Mouse (Mus musculus): ENCODE measurements around the gene Dclk2. TPM values are rescaled to one million over a fixed set of nuclear protein-coding genes. Genes with fewer than 3 reads are reported as not detected.

The Dclk2 gene
- total and polyA plus RNA-seq, 3 experiments: under 0.01 to 0.17 TPM; not detected in 1

DNA sequence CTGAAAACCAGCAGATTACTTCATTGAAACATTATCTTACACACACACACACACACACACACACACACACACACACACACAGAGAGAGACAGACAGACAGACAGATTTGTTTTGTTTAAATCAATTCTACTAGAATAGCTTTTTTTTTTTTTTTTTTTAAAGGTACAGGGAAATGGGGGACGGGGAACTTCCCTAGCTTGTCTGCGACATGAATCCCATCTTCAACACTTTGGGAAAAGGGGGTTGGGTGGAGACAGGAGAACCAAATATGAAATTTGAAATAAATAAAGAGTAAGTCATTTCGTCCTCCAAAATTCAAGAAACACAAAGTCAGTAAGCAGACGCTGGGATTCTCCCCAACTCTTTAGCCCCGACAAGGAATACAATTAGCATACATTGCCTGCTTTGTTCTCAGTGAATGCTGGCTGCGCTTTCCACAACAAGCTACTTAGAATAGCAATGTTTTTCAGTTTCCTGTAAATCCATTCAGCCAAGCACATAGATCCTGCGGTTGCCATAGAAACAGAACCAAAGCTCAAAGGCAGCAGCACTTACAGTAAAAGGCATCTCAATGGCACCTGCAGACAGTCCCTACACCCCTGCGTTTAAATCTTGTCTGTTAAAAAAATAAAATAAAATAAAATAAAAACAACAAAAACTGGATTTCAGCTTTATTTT is 75.7 kb downstream of the Dclk2 start:
- Histone ChIP-seq H3K9ac (ENCODE audit: control insufficient read depth, low read depth, low read length, poor library complexity, severe bottlenecking) (no peak overlapping the region), H3K36me3 (ENCODE audit: control insufficient read depth in 1 of 2, insufficient read depth in 2 of 2, low read length in 2 of 2) (no peaks in the 10 kb centered on the region), H3K4me1 (ENCODE audit: control insufficient read depth in 1 of 2, insufficient read depth in 2 of 2, low read length in 2 of 2) (no peaks in the 10 kb centered on the region), H3K27ac (ENCODE audit: control insufficient read depth, low read depth, low read length) (no peak overlapping the region), H3K4me3 (ENCODE audit: control insufficient read depth in 1 of 2, insufficient read depth in 1 of 2, low read depth in 2 of 2, low read length in 2 of 2) (no peak overlapping the region), H3K9me3 (replicated peaks; ENCODE audit: insufficient read depth, low read length) (no peaks in the 10 kb centered on the region), H3K27me3 (ENCODE audit: control insufficient read depth in 1 of 2, insufficient read depth in 2 of 2, low read length in 2 of 2) (peaks cover 3 to 4% of the 10 kb centered on the region in 2 experiments; a peak in 3 of 4 replicates), H3K79me2 (ENCODE audit: control insufficient read depth, insufficient read depth, low read length, poor library complexity) (no peaks in the 10 kb centered on the region)
- TF ChIP-seq POLR2AphosphoS5 (IDR thresholded peaks at IDR 0.05; ENCODE audit: borderline replicate concordance, low read depth, low read length) (no peak), ETS1 (IDR thresholded peaks at IDR 0.05; ENCODE audit: low read depth, low read length) (no peak), ELF1 (IDR thresholded peaks at IDR 0.05; ENCODE audit: low read depth, low read length) (no peak), ZNF384 (IDR thresholded peaks at IDR 0.05; ENCODE audit: low read depth, low read length) (no peak), RCOR1 (IDR thresholded peaks at IDR 0.05; ENCODE audit: low read depth, low read length) (no peak), E2F4 (IDR thresholded peaks at IDR 0.05; ENCODE audit: borderline replicate concordance, low read depth, low read length) (no peak), USF2 (IDR thresholded peaks at IDR 0.05; ENCODE audit: borderline replicate concordance in 1 of 2, insufficient read depth in 1 of 2, low read depth in 1 of 2, low read length in 2 of 2) (no peak), UBTF (IDR thresholded peaks at IDR 0.05; ENCODE audit: borderline replicate concordance, insufficient read depth, low read depth, low read length) (no peak), CTCF (IDR thresholded peaks at IDR 0.05 in 2 of 3, conservative IDR thresholded peaks at IDR 0.05 in 1 of 3; ENCODE audit: control insufficient read depth in 1 of 3, insufficient read depth in 1 of 3, low read depth in 2 of 3, low read length in 3 of 3, poor library complexity in 1 of 3, severe bottlenecking in 1 of 3) (no peak), TAL1 (IDR thresholded peaks at IDR 0.05; ENCODE audit: low read length) (no peak), MXI1 (IDR thresholded peaks at IDR 0.05; ENCODE audit: low read depth, low read length) (no peak), HCFC1 (IDR thresholded peaks at IDR 0.05; ENCODE audit: low read depth, low read length) (no peak), USF1 (IDR thresholded peaks at IDR 0.05; ENCODE audit: low read depth, low read length) (no peak)
- DNase-seq (ENCODE audit: low read depth, low spot score): no peak

GRCm38 (mm10) chr3:86842461-86842860 is 78.2 kb downstream of the Dclk2 start:
- H3K4me3 ChIP-seq (ENCODE audit: control insufficient read depth in 1 of 2, insufficient read depth in 1 of 2, low read depth in 2 of 2, low read length in 2 of 2): no peak overlapping the region
- TF ChIP-seq POLR2A (IDR thresholded peaks at IDR 0.05; ENCODE audit: control insufficient read depth in 1 of 2, insufficient read depth in 1 of 2, low read depth in 1 of 2, low read length in 2 of 2, poor library complexity in 1 of 2) (no peak), GABPA (IDR thresholded peaks at IDR 0.05; ENCODE audit: low read depth, low read length) (no peak), USF1 (IDR thresholded peaks at IDR 0.05; ENCODE audit: low read depth, low read length) (no peak), KAT2A (conservative IDR thresholded peaks at IDR 0.05; ENCODE audit: low read depth, low read length) (no peak), RCOR1 (IDR thresholded peaks at IDR 0.05; ENCODE audit: low read depth, low read length) (no peak), JUND (IDR thresholded peaks at IDR 0.05; ENCODE audit: low read depth, low read length) (no peak), ZMIZ1 (IDR thresholded peaks at IDR 0.05; ENCODE audit: low read depth, low read length) (no peak), ETS1 (IDR thresholded peaks at IDR 0.05; ENCODE audit: low read depth, low read length) (no peak), MAFK (IDR thresholded peaks at IDR 0.05; ENCODE audit: borderline replicate concordance, low read depth, low read length) (no peak), MAX (IDR thresholded peaks at IDR 0.05; ENCODE audit: low read length) (no peak)
- no peak overlapping the region for H3K9ac ChIP-seq (ENCODE audit: control insufficient read depth, low read depth, low read length, poor library complexity, severe bottlenecking)
- H3K27me3 ChIP-seq (ENCODE audit: control insufficient read depth in 1 of 2, insufficient read depth in 2 of 2, low read length in 2 of 2): peaks cover 3 to 4% of the 10 kb centered on the region in 2 experiments; a peak in 3 of 4 replicates
- no peaks in the 10 kb centered on the region for H3K36me3 ChIP-seq (ENCODE audit: control insufficient read depth in 1 of 2, insufficient read depth in 2 of 2, low read length in 2 of 2)
- no peak overlapping the region for H3K27ac ChIP-seq (ENCODE audit: control insufficient read depth, low read depth, low read length)
- DNase-seq (ENCODE audit: low read depth, low spot score): no peak
- H3K79me2 ChIP-seq (ENCODE audit: control insufficient read depth, insufficient read depth, low read length, poor library complexity): no peaks in the 10 kb centered on the region
- no peaks in the 10 kb centered on the region for H3K4me1 ChIP-seq (ENCODE audit: control insufficient read depth in 1 of 2, insufficient read depth in 2 of 2, low read length in 2 of 2)
- H3K9me3 ChIP-seq (replicated peaks; ENCODE audit: insufficient read depth, low read length): no peaks in the 10 kb centered on the region
